Mouse (Mus musculus): ENCODE data around the gene Gng7.
A peak's percentile ranks its signal among the peaks of the same experiment; 100 is the strongest.

Gene Gng7

GRCm38 (mm10) chr10:80968106-80968505, 46.6 kb downstream of the Gng7 start:
- no peak for DNase-seq (ENCODE audit: low read depth, low spot score)

DNA sequence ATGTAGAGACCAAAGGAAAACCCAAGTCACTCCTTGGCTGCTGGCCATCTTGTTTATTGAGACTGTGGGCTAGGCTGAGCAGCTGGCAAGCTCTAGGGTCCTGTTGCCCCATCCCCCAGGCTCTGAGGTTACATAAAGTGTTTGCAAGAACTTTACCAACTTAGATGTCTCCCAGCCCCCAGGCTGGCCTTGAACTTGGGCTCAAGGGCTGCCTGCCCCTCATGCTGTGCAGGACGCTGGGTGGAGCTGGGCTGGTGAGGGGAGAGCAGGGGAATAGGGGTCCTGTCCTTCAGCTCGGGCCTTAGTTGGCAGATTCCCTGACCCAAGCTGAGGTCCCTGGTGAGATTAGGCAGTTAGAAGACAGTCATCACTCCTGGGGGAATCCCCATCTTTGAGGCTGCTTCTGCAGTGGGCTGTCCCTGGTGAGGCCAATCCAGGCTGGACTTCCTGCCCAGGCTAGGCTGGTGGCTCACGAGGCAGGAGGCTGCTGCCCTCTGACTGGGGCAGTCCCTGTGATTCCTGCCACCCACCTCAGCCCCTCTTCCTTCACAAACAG, 47.6 kb downstream of the Gng7 start:
- DNase-seq (ENCODE audit: low read depth, low spot score): peak; percentile 53

GRCm38 (mm10) chr10:80966296-80966695, 48.4 kb downstream of the Gng7 start:
- DNase-seq (ENCODE audit: low read depth, low spot score): no peak

DNA sequence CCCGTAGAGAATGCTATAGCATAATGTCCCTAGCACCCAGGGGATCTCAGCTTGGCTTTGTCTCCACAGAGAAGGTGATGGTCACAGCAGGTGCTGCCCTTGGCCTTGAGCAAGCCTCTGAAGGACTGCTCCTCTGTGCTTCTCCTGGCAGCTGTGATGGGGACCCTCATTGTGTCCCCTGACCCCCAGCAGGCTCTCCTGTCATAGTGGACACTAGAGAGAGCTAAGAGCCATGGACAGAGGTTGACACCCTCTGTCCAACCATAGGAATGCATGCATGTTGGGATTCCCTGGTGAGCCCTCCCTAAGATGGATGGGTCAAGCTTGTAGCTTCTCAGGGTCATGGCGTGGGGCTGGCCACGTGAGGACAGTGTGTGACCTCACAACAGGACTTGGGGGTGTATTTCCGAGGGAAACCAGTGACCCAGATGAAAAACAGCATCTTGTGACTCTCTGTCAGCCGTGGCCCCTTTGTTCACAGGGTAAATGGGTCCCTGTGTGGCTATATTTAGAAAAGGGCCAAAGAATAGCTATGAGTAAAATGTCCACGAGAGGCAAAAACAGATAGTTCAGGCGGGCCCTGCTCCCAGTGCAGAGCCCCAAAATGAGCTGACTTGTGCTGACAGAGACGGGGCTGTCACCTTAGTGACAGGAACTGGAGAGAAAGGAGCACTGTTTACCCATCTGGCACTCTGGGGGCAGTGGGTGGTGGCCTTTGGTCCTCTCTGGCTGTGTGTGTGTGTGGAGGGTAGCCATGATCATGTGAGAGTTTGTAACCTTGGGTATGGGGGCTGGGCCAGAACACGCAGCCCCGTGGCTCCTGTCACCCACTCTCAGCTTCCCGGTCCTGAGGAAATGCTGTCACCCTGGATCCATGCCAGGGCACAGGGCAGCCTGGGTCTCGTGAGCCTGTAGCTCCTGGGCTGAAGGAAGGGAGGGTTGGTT, 51.4 kb downstream of the Gng7 start:
- DNase-seq (ENCODE audit: low read depth, low spot score): no peak

- DNase-seq (ENCODE audit: low read depth, low spot score): no peak
Observed at GRCm38 (mm10) chr10:80962585-80962984, 52.2 kb downstream of the Gng7 start.

DNA sequence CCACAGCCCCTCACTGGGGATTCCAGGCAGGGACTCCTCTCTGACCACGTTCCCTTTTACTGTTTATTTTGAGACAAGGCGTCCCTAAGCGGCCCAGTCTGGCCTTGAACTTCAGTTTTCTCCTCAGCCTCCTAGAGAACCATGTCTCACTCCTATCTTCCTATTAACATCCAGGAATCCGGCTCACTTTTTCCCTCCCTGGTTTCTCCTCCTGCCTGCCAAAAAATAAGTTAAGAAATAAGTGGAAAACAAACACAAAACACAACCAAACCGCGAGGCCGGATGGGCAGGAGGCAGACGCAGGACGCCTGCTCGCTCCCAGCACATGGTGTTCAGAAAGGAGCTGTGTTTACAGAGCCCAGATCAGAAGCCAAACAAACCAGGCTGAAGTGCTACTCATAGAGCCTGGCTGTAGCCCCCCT, 52.7 kb downstream of the Gng7 start:
- DNase-seq (ENCODE audit: low read depth, low spot score): no peak

- DNase-seq (ENCODE audit: low read depth, low spot score): peak; percentile 52
Observed at GRCm38 (mm10) chr10:80960551-80961508, 53.9 kb downstream of the Gng7 start.

DNA sequence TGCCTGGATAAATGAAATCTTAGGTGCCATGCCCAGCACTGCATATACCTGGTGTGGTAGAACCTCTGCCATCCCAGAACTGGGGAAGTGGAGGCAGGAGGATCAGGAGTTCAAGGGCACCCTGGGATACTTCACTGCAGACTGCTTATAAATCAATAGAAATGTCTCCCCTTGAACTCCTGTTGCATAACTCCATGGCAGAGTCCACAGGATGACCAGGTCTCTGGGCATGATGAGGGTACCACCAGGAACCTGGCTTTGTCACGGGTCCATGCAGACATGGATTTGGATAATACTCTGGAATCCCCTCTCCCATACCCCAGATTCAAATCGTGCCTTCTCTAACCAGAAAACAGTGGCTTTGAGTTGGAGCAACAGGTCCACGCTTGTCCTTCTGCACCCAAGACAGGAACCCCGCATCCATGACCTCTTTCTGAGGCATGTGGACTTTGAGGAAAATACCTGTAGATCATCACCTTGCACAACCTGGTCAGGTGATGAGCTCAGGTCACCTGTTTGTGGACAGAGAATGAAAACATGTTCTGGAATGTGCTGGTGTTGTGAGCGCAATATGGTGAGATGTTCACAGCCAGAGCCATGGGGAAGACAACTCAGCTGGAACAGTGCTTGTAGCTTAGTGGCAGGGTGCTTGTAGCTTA, 55.6 kb downstream of the Gng7 start:
- DNase-seq (ENCODE audit: low read depth, low spot score): no peak

DNA sequence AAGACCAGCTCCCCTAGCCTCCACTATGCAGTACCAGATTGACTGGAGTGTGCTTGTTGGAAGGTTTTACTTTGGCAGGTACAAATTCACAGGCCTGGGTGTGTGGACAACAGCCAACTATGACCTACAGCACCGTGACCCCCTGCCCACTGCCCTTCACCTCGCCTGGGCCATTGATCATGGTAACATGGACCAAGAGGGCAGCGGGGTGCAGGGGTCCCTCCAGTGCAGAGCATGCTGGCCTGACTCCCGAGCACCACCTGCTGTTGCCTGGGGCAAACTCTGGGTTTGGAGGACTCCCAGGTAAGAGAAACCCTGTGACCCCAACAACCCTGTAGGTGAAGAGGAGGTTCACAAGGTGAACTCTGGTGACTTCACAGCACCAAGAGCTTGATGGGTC, 57.0 kb downstream of the Gng7 start:
- no peak for DNase-seq (ENCODE audit: low read depth, low spot score)

GRCm38 (mm10) chr10:80956901-80957300, 57.8 kb downstream of the Gng7 start:
- DNase-seq (ENCODE audit: low read depth, low spot score): no peak

DNA sequence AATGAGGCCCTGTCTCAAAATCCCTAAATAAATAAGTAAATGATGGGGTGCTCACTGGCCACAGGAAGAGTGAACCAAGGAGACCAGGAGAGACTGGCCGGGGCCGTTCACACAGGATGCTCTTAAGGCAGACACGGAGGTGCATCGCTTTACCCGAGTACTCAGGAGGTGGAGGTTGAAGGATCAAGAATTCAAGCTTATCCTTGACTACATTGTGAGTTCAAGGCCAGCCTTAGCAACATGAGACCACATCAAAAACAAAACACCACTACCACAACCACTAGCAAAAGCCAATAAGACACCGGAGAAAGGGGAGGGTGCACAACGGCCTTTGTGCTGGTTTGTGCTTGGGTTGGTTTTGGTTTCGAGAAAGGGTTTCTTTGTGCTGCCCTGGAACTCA, 58.4 kb downstream of the Gng7 start:
- DNase-seq (ENCODE audit: low read depth, low spot score): peak; percentile 41

- DNase-seq (ENCODE audit: low read depth, low spot score): peak; percentile 86
Observed at GRCm38 (mm10) chr10:80955536-80955935, 59.2 kb downstream of the Gng7 start.

GRCm38 (mm10) chr10:80954843-80955242, 59.9 kb downstream of the Gng7 start:
- no peak for DNase-seq (ENCODE audit: low read depth, low spot score)

DNA sequence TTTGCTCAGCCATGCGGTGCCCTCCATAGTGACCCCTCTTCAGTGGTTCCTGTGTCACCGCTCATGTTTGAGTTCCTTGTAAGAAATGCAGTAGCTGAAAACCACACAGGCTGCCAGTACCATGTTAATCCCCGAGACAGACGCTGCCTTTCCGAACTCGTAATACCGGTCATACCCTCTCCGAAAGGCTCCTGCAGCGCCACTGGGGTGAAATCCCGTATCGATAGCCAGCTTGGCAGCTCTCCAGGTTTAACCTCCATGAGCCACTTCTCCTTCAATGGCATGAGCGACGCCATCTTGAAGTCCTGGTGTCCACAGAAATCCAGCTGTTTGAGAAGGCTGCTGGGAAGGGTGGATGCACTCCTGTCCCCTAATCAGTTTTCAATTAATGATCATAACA, 60.3 kb downstream of the Gng7 start:
- no peak for DNase-seq (ENCODE audit: low read depth, low spot score)

GRCm38 (mm10) chr10:80952449-80952848, 62.3 kb downstream of the Gng7 start:
- no peak for DNase-seq (ENCODE audit: low read depth, low spot score)

DNA sequence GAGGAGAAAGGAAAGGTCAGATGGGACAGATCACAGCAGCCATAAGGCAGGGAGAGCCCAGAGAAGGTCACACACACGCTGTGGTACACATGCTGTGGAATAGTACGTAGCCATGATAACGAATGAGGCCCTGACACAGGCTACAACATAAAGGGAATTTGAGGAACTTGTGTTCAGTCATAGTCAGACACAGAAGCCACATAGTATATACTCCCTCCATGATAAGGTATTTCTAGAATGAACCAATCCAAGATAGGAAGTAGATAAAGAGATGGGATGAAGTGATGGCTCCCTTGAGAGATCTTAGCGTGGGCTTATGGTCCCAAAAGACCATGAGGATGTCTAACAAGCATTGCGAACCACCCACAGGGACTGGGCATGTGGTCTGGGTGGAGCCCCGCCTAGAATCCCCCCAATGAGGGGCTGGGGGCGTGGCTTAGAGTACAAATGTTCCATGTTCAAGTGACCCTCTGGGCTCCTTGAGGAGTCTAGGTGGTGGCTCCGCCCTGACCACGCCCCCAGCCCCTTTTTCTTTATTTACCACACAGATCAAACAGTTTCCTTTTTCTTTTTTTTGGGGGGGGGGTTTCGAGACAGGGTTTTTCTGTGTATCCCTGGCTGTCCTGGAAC, 62.9 kb downstream of the Gng7 start:
- DNase-seq (ENCODE audit: low read depth, low spot score): no peak

DNA sequence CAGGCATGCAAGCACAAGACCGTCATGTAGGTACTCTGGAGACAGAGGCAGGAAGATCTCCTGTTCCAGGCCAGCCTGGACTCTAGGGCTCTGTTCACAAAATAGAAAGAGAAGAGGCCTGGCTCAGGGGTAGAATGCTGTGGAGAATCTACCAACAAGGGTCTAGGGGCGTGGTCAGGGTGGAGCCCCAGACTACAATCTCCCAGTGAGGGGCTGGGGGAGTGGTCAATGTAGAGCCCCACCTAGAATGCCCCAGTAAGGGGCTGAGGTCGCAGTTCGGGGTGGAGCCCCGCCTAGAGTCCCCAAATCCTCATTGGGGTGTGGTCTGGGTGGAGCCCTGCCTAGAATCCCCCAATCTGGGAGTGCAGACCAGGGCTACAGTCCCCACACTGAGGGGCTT, 64.4 kb downstream of the Gng7 start:
- DNase-seq (ENCODE audit: low read depth, low spot score): no peak

- DNase-seq (ENCODE audit: low read depth, low spot score): no peak
Observed at GRCm38 (mm10) chr10:80949081-80949480, 65.7 kb downstream of the Gng7 start.

- no peak for DNase-seq (ENCODE audit: low read depth, low spot score)
Observed at GRCm38 (mm10) chr10:80948570-80948969, 66.2 kb downstream of the Gng7 start.

GRCm38 (mm10) chr10:80947802-80948201, 66.9 kb downstream of the Gng7 start:
- no peak for DNase-seq (ENCODE audit: low read depth, low spot score)

All from CD4-positive, CD25-positive, alpha-beta regulatory T cell, adult 2 months (primary cell).